Mouse (Mus musculus): ENCODE measurements around the gene Gal3st4. TPM values are rescaled to one million over a fixed set of nuclear protein-coding genes. Genes with fewer than 3 reads are reported as not detected.

The Gal3st4 gene
- polyA plus RNA-seq, 1 experiment from 2014 or later = 0.45 TPM

GRCm38 (mm10) chr5:138265712-138266111 is 6.9 kb downstream of the Gal3st4 start:
- peaks cover 4% of the 10 kb centered on the region for H3K36me3 ChIP-seq (ENCODE audit: control insufficient read depth, insufficient read depth)
- no peak overlapping the region for H3K27ac ChIP-seq (ENCODE audit: low read length)
- no peaks in the 10 kb centered on the region for H3K9me3 ChIP-seq (replicated peaks; ENCODE audit: control insufficient read depth, low read length)
- peaks cover 3% of the 10 kb centered on the region; the same call in 1 of the 2 replicates for H3K27me3 ChIP-seq (ENCODE audit: control insufficient read depth, insufficient read depth, low read length)
- no peak for ATAC-seq (replicated peaks; ENCODE audit: extremely low read depth, insufficient read depth, low FRiP score)
- H3K4me1 ChIP-seq (ENCODE audit: control insufficient read depth, insufficient read depth, low read length) = peaks cover 13% of the 10 kb centered on the region
- WGBS = 86% methylated on average over 4 of the region's 4 CpGs
- H3K9ac ChIP-seq (ENCODE audit: low read length) = no peak overlapping the region
- no peak overlapping the region for H3K4me2 ChIP-seq (ENCODE audit: low read depth, low read length)
- H3K4me3 ChIP-seq (ENCODE audit: low read length) = no peak overlapping the region

- Histone ChIP-seq H3K36me3 (ENCODE audit: control insufficient read depth, insufficient read depth) (peaks cover 4% of the 10 kb centered on the region), H3K9ac (ENCODE audit: low read length) (peak overlapping the region; percentile 96), H3K4me1 (ENCODE audit: control insufficient read depth, insufficient read depth, low read length) (peaks cover 14% of the 10 kb centered on the region), H3K9me3 (replicated peaks; ENCODE audit: control insufficient read depth, low read length) (no peaks in the 10 kb centered on the region), H3K27ac (ENCODE audit: low read length) (peak overlapping the region; percentile 76; the same call in 1 of the 2 replicates), H3K4me2 (ENCODE audit: low read depth, low read length) (peak overlapping the region; percentile 88), H3K4me3 (ENCODE audit: low read length) (peak overlapping the region; percentile 93), H3K27me3 (ENCODE audit: control insufficient read depth, insufficient read depth, low read length) (no peaks in the 10 kb centered on the region)
- WGBS = 9% methylated on average over 6 of the region's 6 CpGs
- no peak for ATAC-seq (replicated peaks; ENCODE audit: extremely low read depth, insufficient read depth, low FRiP score)
Observed at GRCm38 (mm10) chr5:138264207-138264578, 8.4 kb downstream of the Gal3st4 start.

GRCm38 (mm10) chr5:138263260-138264206 is 9.1 kb downstream of the Gal3st4 start, which contains the start of gene BC037034:
Gene BC037034, minus strand, starts transcription at chr5:138264033.
- 1% methylated on average over 71 of the region's 71 CpGs for WGBS
- Histone ChIP-seq H3K9me3 (replicated peaks; ENCODE audit: control insufficient read depth, low read length) (no peaks in the 10 kb centered on the region), H3K4me1 (ENCODE audit: control insufficient read depth, insufficient read depth, low read length) (peaks cover 21% of the 10 kb centered on the region)

GRCm38 (mm10) chr5:138262582-138263240 is 9.9 kb downstream of the Gal3st4 start:
- Histone ChIP-seq H3K27ac (ENCODE audit: low read length) (no peak overlapping the region), H3K4me1 (ENCODE audit: control insufficient read depth, insufficient read depth, low read length) (peaks cover 22% of the 10 kb centered on the region), H3K36me3 (ENCODE audit: control insufficient read depth, insufficient read depth) (peaks cover 10% of the 10 kb centered on the region)

More at GRCm38 (mm10) chr5:138263260-138264206, 9.1 kb downstream of the Gal3st4 start, which contains the start of gene BC037034:
- Histone ChIP-seq H3K4me2 (ENCODE audit: low read depth, low read length) (peak within 1 kb of the TSS; percentile 88), H3K27me3 (ENCODE audit: control insufficient read depth, insufficient read depth, low read length) (no peaks in the 10 kb centered on the region), H3K9ac (ENCODE audit: low read length) (peak within 1 kb of the TSS; percentile 96), H3K27ac (ENCODE audit: low read length) (peak within 1 kb of the TSS; percentile 76), H3K4me3 (ENCODE audit: low read length) (peak within 1 kb of the TSS; percentile 93), H3K36me3 (ENCODE audit: control insufficient read depth, insufficient read depth) (peaks cover 9% of the 10 kb centered on the region)
- ATAC-seq (replicated peaks; ENCODE audit: extremely low read depth, insufficient read depth, low FRiP score) = peak; percentile 79

GRCm38 (mm10) chr5:138262001-138262400 is 10.6 kb downstream of the Gal3st4 start:
- H3K27ac ChIP-seq (ENCODE audit: low read length) = no peak overlapping the region
- H3K27me3 ChIP-seq (ENCODE audit: control insufficient read depth, insufficient read depth, low read length) = no peaks in the 10 kb centered on the region
- ATAC-seq (replicated peaks; ENCODE audit: extremely low read depth, insufficient read depth, low FRiP score) = no peak
- H3K4me2 ChIP-seq (ENCODE audit: low read depth, low read length) = no peak overlapping the region
- no peaks in the 10 kb centered on the region for H3K9me3 ChIP-seq (replicated peaks; ENCODE audit: control insufficient read depth, low read length)
- peaks cover 14% of the 10 kb centered on the region for H3K36me3 ChIP-seq (ENCODE audit: control insufficient read depth, insufficient read depth)
- peaks cover 22% of the 10 kb centered on the region for H3K4me1 ChIP-seq (ENCODE audit: control insufficient read depth, insufficient read depth, low read length)
- H3K9ac ChIP-seq (ENCODE audit: low read length) = no peak overlapping the region
- WGBS = 67% methylated on average over 4 of the region's 4 CpGs
- no peak overlapping the region for H3K4me3 ChIP-seq (ENCODE audit: low read length)

More at GRCm38 (mm10) chr5:138262582-138263240, 9.9 kb downstream of the Gal3st4 start:
- WGBS = 50% methylated on average over 18 of the region's 18 CpGs
- ATAC-seq (replicated peaks; ENCODE audit: extremely low read depth, insufficient read depth, low FRiP score) = no peak
- H3K9ac ChIP-seq (ENCODE audit: low read length) = peak overlapping the region; percentile 96
- peak overlapping the region; percentile 93 for H3K4me3 ChIP-seq (ENCODE audit: low read length)
- no peaks in the 10 kb centered on the region for H3K9me3 ChIP-seq (replicated peaks; ENCODE audit: control insufficient read depth, low read length)
- H3K27me3 ChIP-seq (ENCODE audit: control insufficient read depth, insufficient read depth, low read length) = no peaks in the 10 kb centered on the region
- peak overlapping the region; percentile 88 for H3K4me2 ChIP-seq (ENCODE audit: low read depth, low read length)

GRCm38 (mm10) chr5:138260834-138261233 is 11.8 kb downstream of the Gal3st4 start:
- no peak overlapping the region for H3K27ac ChIP-seq (ENCODE audit: low read length)
- 48% methylated on average over 11 of the region's 11 CpGs for WGBS
- H3K4me2 ChIP-seq (ENCODE audit: low read depth, low read length) = no peak overlapping the region
- H3K4me1 ChIP-seq (ENCODE audit: control insufficient read depth, insufficient read depth, low read length) = peaks cover 28% of the 10 kb centered on the region
- no peaks in the 10 kb centered on the region for H3K27me3 ChIP-seq (ENCODE audit: control insufficient read depth, insufficient read depth, low read length)
- H3K36me3 ChIP-seq (ENCODE audit: control insufficient read depth, insufficient read depth) = peaks cover 14% of the 10 kb centered on the region
- no peak for ATAC-seq (replicated peaks; ENCODE audit: extremely low read depth, insufficient read depth, low FRiP score)
- H3K4me3 ChIP-seq (ENCODE audit: low read length) = no peak overlapping the region
- no peaks in the 10 kb centered on the region for H3K9me3 ChIP-seq (replicated peaks; ENCODE audit: control insufficient read depth, low read length)
- no peak overlapping the region for H3K9ac ChIP-seq (ENCODE audit: low read length)

GRCm38 (mm10) chr5:138260051-138260450 is 12.6 kb downstream of the Gal3st4 start:
- H3K9me3 ChIP-seq (replicated peaks; ENCODE audit: control insufficient read depth, low read length) = no peaks in the 10 kb centered on the region
- 55% methylated on average over 10 of the region's 10 CpGs for WGBS
- H3K4me1 ChIP-seq (ENCODE audit: control insufficient read depth, insufficient read depth, low read length) = peaks cover 28% of the 10 kb centered on the region
- H3K9ac ChIP-seq (ENCODE audit: low read length) = 0 out of 2 replicates have a peak overlapping the region, but pooled peaks have one; percentile 9
- H3K27me3 ChIP-seq (ENCODE audit: control insufficient read depth, insufficient read depth, low read length) = no peaks in the 10 kb centered on the region
- no peak overlapping the region for H3K27ac ChIP-seq (ENCODE audit: low read length)
- ATAC-seq (replicated peaks; ENCODE audit: extremely low read depth, insufficient read depth, low FRiP score) = no peak
- peaks cover 14% of the 10 kb centered on the region for H3K36me3 ChIP-seq (ENCODE audit: control insufficient read depth, insufficient read depth)
- H3K4me2 ChIP-seq (ENCODE audit: low read depth, low read length) = no peak overlapping the region
- no peak overlapping the region for H3K4me3 ChIP-seq (ENCODE audit: low read length)

GRCm38 (mm10) chr5:138258993-138259392 is 13.6 kb downstream of the Gal3st4 start:
- no peak for ATAC-seq (replicated peaks; ENCODE audit: extremely low read depth, insufficient read depth, low FRiP score)
- H3K36me3 ChIP-seq (ENCODE audit: control insufficient read depth, insufficient read depth) = peaks cover 14% of the 10 kb centered on the region
- no peak overlapping the region for H3K27ac ChIP-seq (ENCODE audit: low read length)
- no peaks in the 10 kb centered on the region for H3K27me3 ChIP-seq (ENCODE audit: control insufficient read depth, insufficient read depth, low read length)
- peaks cover 25% of the 10 kb centered on the region for H3K4me1 ChIP-seq (ENCODE audit: control insufficient read depth, insufficient read depth, low read length)
- no peak overlapping the region for H3K9ac ChIP-seq (ENCODE audit: low read length)
- no peak overlapping the region for H3K4me3 ChIP-seq (ENCODE audit: low read length)
- H3K9me3 ChIP-seq (replicated peaks; ENCODE audit: control insufficient read depth, low read length) = no peaks in the 10 kb centered on the region
- H3K4me2 ChIP-seq (ENCODE audit: low read depth, low read length) = no peak overlapping the region
- WGBS = 46% methylated on average over 7 of the region's 7 CpGs

Data from heart, embryonic 16.5 days (tissue).